8 mouse cellular contexts compared by ENCODE assay signal in genomic region chr15:98602191-98602881, GRCm38 (mm10). TPM values are rescaled to one million over a fixed set of nuclear protein-coding genes. Genes with fewer than 3 reads are reported as not detected.
DNase-seq lines count a peak whose midpoint lies in the region; ATAC-seq lines count a peak whose summit lies in the region.

No protein-coding gene starts in this region.

- H3K4me3 ChIP-seq in hindbrain, embryonic 15.5 days = no peak overlapping the region
- peak overlapping the region; percentile 63 for H3K4me3 ChIP-seq in liver, embryonic 16.5 days (ENCODE audit: low read depth, low read length)

- DNase-seq in ovary, postnatal 36 days (ENCODE audit: low spot score) = peak; percentile 26
- DNase-seq in ovary, postnatal 14 days (ENCODE audit: low spot score) = no peak
- no peak for DNase-seq in cerebellum, adult 11-12 months
- DNase-seq in frontal cortex, postnatal 14 days (ENCODE audit: low spot score in 2 of 2) = no peak
- no peak for DNase-seq in right cerebral cortex, adult 2 months (ENCODE audit: low spot score in 2 of 2)

- H3K9ac ChIP-seq in hindbrain, embryonic 15.5 days = no peak overlapping the region
- H3K9ac ChIP-seq in liver, embryonic 16.5 days (ENCODE audit: low read depth, low read length) = peak overlapping the region; percentile 79

- H3K4me1 ChIP-seq in hindbrain, embryonic 15.5 days (replicated peaks) = peaks cover 28% of the 10 kb centered on the region
- H3K4me1 ChIP-seq in liver, embryonic 16.5 days (ENCODE audit: control insufficient read depth, low read depth, low read length) = peaks cover 58% of the 10 kb centered on the region

- peaks cover 37% of the 10 kb centered on the region for H3K36me3 ChIP-seq in hindbrain, embryonic 15.5 days
- H3K36me3 ChIP-seq in liver, embryonic 16.5 days (ENCODE audit: control insufficient read depth, insufficient read depth) = peaks cover 38% of the 10 kb centered on the region

- H3K4me2 ChIP-seq in hindbrain, embryonic 15.5 days = peak overlapping the region; percentile 27; the same call in 1 of the 2 replicates
- H3K4me2 ChIP-seq in liver, embryonic 16.5 days (ENCODE audit: low read depth, low read length) = peak overlapping the region; percentile 86

- no peak overlapping the region for H3K27ac ChIP-seq in hindbrain, embryonic 15.5 days (replicated peaks)
- peak overlapping the region; percentile 90 for H3K27ac ChIP-seq in liver, embryonic 16.5 days (ENCODE audit: low read length)

- no peaks in the 10 kb centered on the region for H3K27me3 ChIP-seq in hindbrain, embryonic 15.5 days
- H3K27me3 ChIP-seq in liver, embryonic 16.5 days (ENCODE audit: control insufficient read depth, insufficient read depth, low read depth, low read length) = no peaks in the 10 kb centered on the region

- peak; percentile 64 for ATAC-seq in erythroid progenitor cell, adult 5-6 weeks (replicated peaks; ENCODE audit: low FRiP score, poor library complexity, severe bottlenecking)
- ATAC-seq in hindbrain, embryonic 15.5 days (ENCODE audit: low FRiP score, low read depth) = no peak
- ATAC-seq in liver, embryonic 16.5 days (ENCODE audit: low read depth) = peak; percentile 59

- WGBS in hindbrain, embryonic 15.5 days = 69% methylated on average over 13 of the region's 13 CpGs
- WGBS in liver, embryonic 16.5 days (ENCODE audit: insufficient replicate concordance) = 36% methylated on average over 13 of the region's 13 CpGs

- H3K9me3 ChIP-seq in hindbrain, embryonic 15.5 days = no peaks in the 10 kb centered on the region
- no peaks in the 10 kb centered on the region for H3K9me3 ChIP-seq in liver, embryonic 16.5 days (replicated peaks; ENCODE audit: control insufficient read depth, low read length)

RNA-seq across cellular contexts. Expression of gene Adcy6, which starts 7.5 kb away (rescaled TPM):
- total RNA-seq in erythroid progenitor cell, adult 5-6 weeks (2015; ENCODE audit: low replicate concordance) = 62.3 and 81.3 TPM in 2 replicates
- total RNA-seq in erythroid progenitor cell, adult 5-6 weeks (2017; ENCODE audit: low replicate concordance) = 133 and 140 TPM in 2 replicates
- 10.6 and 13.1 TPM in 2 replicates for polyA plus RNA-seq in hindbrain, embryonic 15.5 days (2015; fragmentation: Nextera tagmentation; extraction: Ambion mirVana)
- polyA plus RNA-seq in liver, embryonic 16.5 days (2015; fragmentation: Nextera tagmentation; extraction: Ambion mirVana) = 6.1 and 8.3 TPM in 2 replicates

RNA-seq across cellular contexts. Expression of gene Cacnb3, which starts 28.3 kb away (rescaled TPM):
- total RNA-seq in erythroid progenitor cell, adult 5-6 weeks (2015; ENCODE audit: low replicate concordance) = not detected in 2 replicates
- total RNA-seq in erythroid progenitor cell, adult 5-6 weeks (2017; ENCODE audit: low replicate concordance) = 0.77 TPM in 1 of 2 replicates, not detected in the other
- 130 and 136 TPM in 2 replicates for polyA plus RNA-seq in hindbrain, embryonic 15.5 days (2015; fragmentation: Nextera tagmentation; extraction: Ambion mirVana)
- 0.55 and 0.84 TPM in 2 replicates for polyA plus RNA-seq in liver, embryonic 16.5 days (2015; fragmentation: Nextera tagmentation; extraction: Ambion mirVana)

RNA-seq across cellular contexts. Expression of gene 4930415O20Rik, which starts 31.5 kb away (rescaled TPM):
- total RNA-seq in erythroid progenitor cell, adult 5-6 weeks (2015; ENCODE audit: low replicate concordance) = not detected in 2 replicates
- not detected in 2 replicates for total RNA-seq in erythroid progenitor cell, adult 5-6 weeks (2017; ENCODE audit: low replicate concordance)
- polyA plus RNA-seq in hindbrain, embryonic 15.5 days (2015; fragmentation: Nextera tagmentation; extraction: Ambion mirVana) = not detected in 2 replicates
- not detected in 2 replicates for polyA plus RNA-seq in liver, embryonic 16.5 days (2015; fragmentation: Nextera tagmentation; extraction: Ambion mirVana)

RNA-seq across cellular contexts. Expression of gene Ccnt1, which starts 31.6 kb away (rescaled TPM):
- total RNA-seq in erythroid progenitor cell, adult 5-6 weeks (2015; ENCODE audit: low replicate concordance) = 80.0 and 121 TPM in 2 replicates
- 72.0 and 75.4 TPM in 2 replicates for total RNA-seq in erythroid progenitor cell, adult 5-6 weeks (2017; ENCODE audit: low replicate concordance)
- polyA plus RNA-seq in hindbrain, embryonic 15.5 days (2015; fragmentation: Nextera tagmentation; extraction: Ambion mirVana) = 64.7 and 65.6 TPM in 2 replicates
- polyA plus RNA-seq in liver, embryonic 16.5 days (2015; fragmentation: Nextera tagmentation; extraction: Ambion mirVana) = 24.3 and 25.9 TPM in 2 replicates

Comparison
In these comparisons a context has a peak if more than half of its experiments do, and no peak if none do; other contexts are left out.
1. RNA of gene Cacnb3, which starts 28.3 kb away (polyA plus RNA-seq): 130 to 136 TPM in hindbrain, embryonic 15.5 days; 0.55 to 0.84 TPM in liver, embryonic 16.5 days; every median in the first group is over 10 times any median in the second.